Mouse (Mus musculus) central nervous system, embryonic 11.5 days (tissue): ENCODE data around the gene Hid1. TPM values are rescaled to one million over a fixed set of nuclear protein-coding genes. Genes with fewer than 3 reads are reported as not detected.

Source experiments
- polyA plus RNA-seq: library from polyadenylated mRNA; depleted of rRNA; stranded (reverse); fragments of >200 nt; gene quantifications from 2 replicates; pipeline ENCODE4 v1.2.3, GENCODE M21; 2012; rRNA removed

Gene Hid1
- polyA plus RNA-seq, result 14.4 and 17.7 TPM in 2 replicates

GRCm38 (mm10) chr11:115367395-115367944, at the start of gene Hid1:
TSS of gene Hid1 (minus strand) at chr11:115367756.

GRCm38 (mm10) chr11:115403338-115404124, 36.0 kb upstream of the Hid1 start, which contains the start of gene Mrpl58:
TSS of gene Mrpl58 (plus strand) at chr11:115403752.

GRCm38 (mm10) chr11:115381743-115382539, 14.4 kb upstream of the Hid1 start, which contains the start of gene Cdr2l:
TSS of gene Cdr2l (plus strand) at chr11:115381916.

GRCm38 (mm10) chr11:115334531-115334930, 33.0 kb downstream of the Hid1 start, which contains the start of gene Otop3:
TSS of gene Otop3 (plus strand) at chr11:115334731.

GRCm38 (mm10) chr11:115321906-115322693, 45.5 kb downstream of the Hid1 start, which contains the start of gene Ush1g:
TSS of gene Ush1g (minus strand) at chr11:115322041.

GRCm38 (mm10) chr11:115306863-115307262, 60.7 kb downstream of the Hid1 start, which contains the start of gene Otop2:
TSS of gene Otop2 (plus strand) at chr11:115307163.

Other genes starting within 250 kb of the Hid1 start
- 0.20 and 0.29 TPM in 2 replicates for gene Cd300lf, start 233.8 kb downstream of the Hid1 start, polyA plus RNA-seq
- 28.0 and 39.8 TPM in 2 replicates for gene Slc9a3r1, start 204.4 kb downstream of the Hid1 start, polyA plus RNA-seq
- gene Tmem104, start 180.3 kb downstream of the Hid1 start, polyA plus RNA-seq, result 3.5 and 5.0 TPM in 2 replicates
- 20.7 and 23.2 TPM in 2 replicates for gene Nat9, start 179.9 kb downstream of the Hid1 start, polyA plus RNA-seq
- 1.1 and 1.7 TPM in 2 replicates for gene Grin2c, start 100.5 kb downstream of the Hid1 start, polyA plus RNA-seq
- 15.7 and 16.2 TPM in 2 replicates for gene Fdxr, start 90.7 kb downstream of the Hid1 start, polyA plus RNA-seq
- 1.1 and 1.2 TPM in 2 replicates for gene Fads6, start 70.1 kb downstream of the Hid1 start, polyA plus RNA-seq
- gene Otop2, start 60.6 kb downstream of the Hid1 start, polyA plus RNA-seq, result 0.06 and 0.19 TPM in 2 replicates
- 0.01 and 0.02 TPM in 2 replicates for gene Ush1g, start 45.7 kb downstream of the Hid1 start, polyA plus RNA-seq
- 0.13 and 0.15 TPM in 2 replicates for gene Otop3, start 33.0 kb downstream of the Hid1 start, polyA plus RNA-seq
- 29.3 and 33.6 TPM in 2 replicates for gene Cdr2l, start 14.2 kb upstream of the Hid1 start, polyA plus RNA-seq
- 139 and 210 TPM in 2 replicates for gene Mrpl58, start 36.0 kb upstream of the Hid1 start, polyA plus RNA-seq
- gene Atp5h, start 52.2 kb upstream of the Hid1 start, polyA plus RNA-seq, result 593 and 879 TPM in 2 replicates
- 40.2 and 48.1 TPM in 2 replicates for gene Kctd2, start 52.4 kb upstream of the Hid1 start, polyA plus RNA-seq
- 0.10 TPM in 2 replicates for gene Trim80, start 72.8 kb upstream of the Hid1 start, polyA plus RNA-seq
- 0.04 TPM in 1 of 2 replicates, not detected in the other for gene Slc16a5, start 94.7 kb upstream of the Hid1 start, polyA plus RNA-seq
- gene Armc7, start 107.9 kb upstream of the Hid1 start, polyA plus RNA-seq, result 5.2 and 5.9 TPM in 2 replicates
- 50.7 and 84.0 TPM in 2 replicates for gene Nt5c, start 124.1 kb upstream of the Hid1 start, polyA plus RNA-seq
- gene Jpt1, start 146.6 kb upstream of the Hid1 start, polyA plus RNA-seq, result 491 and 541 TPM in 2 replicates
- 729 and 931 TPM in 2 replicates for gene Sumo2, start 168.5 kb upstream of the Hid1 start, polyA plus RNA-seq
- gene Nup85, start 196.7 kb upstream of the Hid1 start, polyA plus RNA-seq, result 177 and 260 TPM in 2 replicates
- 46.0 and 49.5 TPM in 2 replicates for gene Mrps7, start 236.2 kb upstream of the Hid1 start, polyA plus RNA-seq
- 27.1 and 43.6 TPM in 2 replicates for gene Gga3, start 236.3 kb upstream of the Hid1 start, polyA plus RNA-seq
- 16.9 and 20.8 TPM in 2 replicates for gene Mif4gd, start 245.2 kb upstream of the Hid1 start, polyA plus RNA-seq